Mouse (Mus musculus) liver, embryonic 14.5 days (tissue): ENCODE measurements around the gene Htra1. TPM values are rescaled to one million over a fixed set of nuclear protein-coding genes. Genes with fewer than 3 reads are reported as not detected.

Experiments used
- ATAC-seq: fragments of 200-750 bp; cut with Nextera tagmentation; 2 replicates; pipeline ENCODE4 v1.8.0; 2017; ENCODE audit warnings: moderate number of reproducible peaks, mild to moderate bottlenecking, moderate library complexity; ENCODE audit not compliant: insufficient read depth
- DNase-seq, 3 experiments: peaks; one replicate each; pipeline ENCODE4 v3.0.0-alpha.2; 2012 to 2013; ENCODE audit warnings: low read depth in 3 of 3, low spot score in 3 of 3
- H3K27ac ChIP-seq: fragments of 300-500 bp; sonication (generic); 2 replicates; pipeline ENCODE4 v1.5.1; 2014; ENCODE audit warnings: moderate library complexity, mild to moderate bottlenecking, control low read depth, inconsistent platforms
- H3K27me3 ChIP-seq: fragments of 300-500 bp; sonication (generic); 2 replicates; pipeline ENCODE4 v1.6.1; 2014; ENCODE audit warnings: mild to moderate bottlenecking, low read length, moderate library complexity; ENCODE audit not compliant: control insufficient read depth, insufficient read depth
- H3K36me3 ChIP-seq: fragments of 300-500 bp; sonication (generic); replicated peaks from 2 replicates; pipeline ENCODE4 v1.6.1; 2014; ENCODE audit warnings: low read depth; ENCODE audit not compliant: control insufficient read depth, insufficient read depth
- H3K4me1 ChIP-seq, 2 experiments: fragments of 200-500 bp in 1 of 2; fragments of 300-500 bp in 1 of 2; sonication (generic) in 1 of 2; replicated peaks; 2 replicates each; pipeline ENCODE4 v1.6.1; 2012 to 2014; ENCODE audit warnings: antibody characterized with exemption in 1 of 2, inconsistent platforms in 1 of 2, low read length in 1 of 2; ENCODE audit not compliant: control insufficient read depth in 2 of 2, insufficient read depth in 2 of 2
- H3K4me2 ChIP-seq: fragments of 300-500 bp; sonication (generic); 2 replicates; pipeline ENCODE4 v1.6.1; 2014; ENCODE audit warnings: low read depth, mild to moderate bottlenecking, control low read depth, moderate library complexity
- H3K4me3 ChIP-seq, 2 experiments: fragments of 200-500 bp in 1 of 2; fragments of 300-500 bp in 1 of 2; sonication (generic) in 1 of 2; 2 replicates each; pipeline ENCODE4 v1.5.1; 2012 to 2014; ENCODE audit warnings: low read depth in 2 of 2, low read length in 2 of 2, mild to moderate bottlenecking in 2 of 2, control low read depth in 1 of 2, inconsistent platforms in 1 of 2, moderate library complexity in 1 of 2; ENCODE audit not compliant: insufficient read depth in 1 of 2
- H3K9ac ChIP-seq: fragments of 300-500 bp; sonication (generic); replicated peaks from 2 replicates; pipeline ENCODE4 v1.6.1; 2014; ENCODE audit warnings: mild to moderate bottlenecking, control low read depth, moderate library complexity
- H3K9me3 ChIP-seq: fragments of 300-500 bp; sonication (generic); 2 replicates; pipeline ENCODE4 v1.6.1; 2016; ENCODE audit warnings: low read length, mixed read lengths; ENCODE audit not compliant: control insufficient read depth
- CTCF ChIP-seq: IDR thresholded peaks from 2 replicates; pipeline ENCODE4 v1.5.1; 2016; ENCODE audit warnings: antibody characterized with exemption, low read depth, control low read depth
- EP300 ChIP-seq: IDR thresholded peaks from 2 replicates; pipeline ENCODE4 v1.6.1; 2016; ENCODE audit warnings: antibody characterized with exemption, low read depth
- WGBS: fragments of 180-500 bp; shearing (Covaris S2); extraction: QIAGEN DNeasy Blood & Tissue Kit; methylation state at CpG from one replicate; pipeline ENCODE4 v1.1.7; 2014; ENCODE audit not compliant: insufficient replicate concordance; 5-methylcytosine and 5-hydroxymethylcytosine counted together
- polyA plus RNA-seq, 2 experiments: library from polyadenylated mRNA; depleted of rRNA in 1 of 2; stranded (reverse) in 1 of 2; unstranded in 1 of 2; fragments of >200 nt; fragmentation: Nextera tagmentation in 1 of 2; extraction: Ambion mirVana in 1 of 2; gene quantifications; 2 replicates each; pipeline versions ENCODE4 v1.2.1 to v1.2.3; 2012 to 2014

Gene Htra1
- polyA plus RNA-seq, 2 experiments, result 0.17 to 0.30 TPM

GRCm38 (mm10) chr7:130914693-130915363 is 21.1 kb upstream of the Htra1 start:
- DNase-seq, result no peak
- Histone ChIP-seq H3K36me3 (no peaks in the 10 kb centered on the region), H3K4me2 (no peak overlapping the region), H3K9me3 (no peaks in the 10 kb centered on the region), H3K4me3 (no peak overlapping the region), H3K4me1 (no peaks in the 10 kb centered on the region), H3K27me3 (no peaks in the 10 kb centered on the region), H3K27ac (no peak overlapping the region), H3K9ac (no peak overlapping the region)
- 38% methylated on average over 5 of the region's 5 CpGs for WGBS
- ATAC-seq, result no peak
- TF ChIP-seq CTCF (peak; percentile 33; the same call in 1 of the 2 replicates), EP300 (no peak)

DNA sequence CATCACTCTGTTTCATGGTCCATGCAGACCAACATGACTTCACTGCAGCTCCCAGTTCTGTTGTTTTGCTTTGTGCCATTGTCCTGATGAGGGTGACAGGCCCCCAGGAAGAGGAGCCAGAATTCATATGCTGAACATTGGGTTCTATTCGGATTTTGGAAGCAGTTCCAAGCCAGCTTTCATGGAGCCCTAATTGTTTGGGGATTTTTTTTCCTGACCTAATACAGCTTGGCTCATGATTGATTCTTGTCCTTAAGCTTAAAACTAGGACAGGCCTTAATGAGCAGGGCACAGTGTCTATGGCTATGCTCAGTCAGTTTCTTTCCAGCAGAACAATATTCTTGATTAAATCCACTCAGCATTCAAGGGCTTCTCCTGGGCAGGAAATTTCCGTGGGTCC is 17.7 kb upstream of the Htra1 start:
- 36% methylated on average over 2 of the region's 2 CpGs for WGBS
- ATAC-seq, result no peak
- TF ChIP-seq EP300 (no peak), CTCF (no peak)

DNA sequence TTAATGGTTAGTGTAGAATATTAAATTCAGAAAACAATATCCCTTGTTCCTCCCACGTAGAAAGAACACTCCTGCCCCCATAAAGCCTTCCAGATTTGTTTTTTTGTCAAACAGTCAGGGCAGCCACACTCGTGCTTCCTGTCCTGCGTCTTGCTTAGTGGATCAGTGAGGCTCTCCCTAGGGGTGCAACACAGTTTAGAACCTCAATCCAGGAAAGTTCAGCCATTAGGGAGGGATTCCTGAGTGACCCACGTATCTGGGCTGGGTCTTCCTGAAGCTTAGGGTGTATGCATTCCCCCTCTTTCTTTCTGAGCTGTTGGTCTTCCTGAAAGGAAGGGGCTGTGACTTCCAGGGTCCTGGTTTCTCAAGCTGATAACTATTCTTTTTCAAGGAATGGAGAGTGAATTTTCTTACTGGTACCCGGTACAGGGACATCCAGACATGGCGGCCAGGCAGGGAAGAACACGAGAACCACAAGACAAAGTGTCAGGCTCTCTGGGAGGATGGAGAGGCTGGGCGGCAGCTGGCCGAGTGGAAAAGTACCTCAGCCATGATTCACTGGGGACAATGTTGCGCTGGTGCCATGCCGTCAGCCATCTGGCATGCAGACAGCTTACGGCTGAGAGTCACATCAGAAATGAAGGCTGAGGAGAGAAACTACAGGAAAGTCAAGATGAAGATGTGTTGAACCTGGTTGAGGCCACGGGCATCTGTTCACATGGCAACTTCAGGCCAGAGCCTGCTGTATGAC is 12.8 kb upstream of the Htra1 start:
- Histone ChIP-seq H3K9ac (no peak overlapping the region), H3K27me3 (no peaks in the 10 kb centered on the region), H3K27ac (no peak overlapping the region), H3K4me3 (no peak overlapping the region), H3K36me3 (no peaks in the 10 kb centered on the region), H3K9me3 (no peaks in the 10 kb centered on the region), H3K4me2 (no peak overlapping the region), H3K4me1 (no peaks in the 10 kb centered on the region)
- DNase-seq, result no peak
- no peak for ATAC-seq
- WGBS, result 50% methylated on average over 13 of the region's 13 CpGs
- TF ChIP-seq CTCF (no peak), EP300 (no peak)

More for the DNA sequence above, 17.7 kb upstream of the Htra1 start:
- Histone ChIP-seq H3K4me3 (no peak overlapping the region), H3K4me2 (no peak overlapping the region), H3K27ac (no peak overlapping the region), H3K9me3 (no peaks in the 10 kb centered on the region), H3K4me1 (no peaks in the 10 kb centered on the region), H3K9ac (no peak overlapping the region), H3K36me3 (no peaks in the 10 kb centered on the region), H3K27me3 (no peaks in the 10 kb centered on the region)
- no peak for DNase-seq

DNA sequence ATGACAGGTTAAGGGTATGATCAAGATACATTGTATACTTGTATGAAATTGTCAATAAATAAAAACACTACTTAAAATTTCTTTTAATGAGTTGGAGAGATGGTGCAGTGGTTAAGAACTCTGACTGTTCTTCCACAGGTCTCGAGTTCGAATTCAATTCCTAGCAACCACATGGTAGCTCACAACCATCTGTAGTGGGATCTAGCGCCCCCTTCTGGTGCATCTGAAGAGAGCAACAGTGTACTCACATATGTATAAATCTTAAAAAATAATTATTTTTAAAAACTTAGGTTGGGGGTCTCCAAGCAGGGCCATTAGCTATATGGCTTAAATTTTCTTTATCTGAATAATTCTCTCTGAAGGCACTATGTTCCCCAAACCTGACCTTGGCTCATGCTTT is 5.5 kb upstream of the Htra1 start:
- ATAC-seq, result no peak
- no peak overlapping the region for H3K9ac ChIP-seq
- TF ChIP-seq CTCF (peak; percentile 36; the same call in 1 of the 2 replicates), EP300 (no peak)
- no peak overlapping the region for H3K27ac ChIP-seq
- H3K36me3 ChIP-seq, result no peaks in the 10 kb centered on the region
- no peak overlapping the region for H3K4me3 ChIP-seq
- DNase-seq, result no peak
- peaks cover 20% of the 10 kb centered on the region for H3K27me3 ChIP-seq
- no peak overlapping the region for H3K4me2 ChIP-seq
- H3K9me3 ChIP-seq, result no peaks in the 10 kb centered on the region
- H3K4me1 ChIP-seq, result no peaks in the 10 kb centered on the region
- 39% methylated on average over 3 of the region's 3 CpGs for WGBS

- Histone ChIP-seq H3K4me2 (no peak overlapping the region), H3K9ac (no peak overlapping the region), H3K27me3 (peaks cover 45% of the 10 kb centered on the region), H3K4me1 (no peaks in the 10 kb centered on the region), H3K9me3 (no peaks in the 10 kb centered on the region), H3K27ac (no peak overlapping the region), H3K36me3 (no peaks in the 10 kb centered on the region), H3K4me3 (no peak overlapping the region)
- no peak for ATAC-seq
- no peak for TF ChIP-seq CTCF
- no peak for TF ChIP-seq EP300
- no peak for DNase-seq
- WGBS, result 67% methylated on average over 9 of the region's 9 CpGs
Measured at GRCm38 (mm10) chr7:130932921-130933320, 3.0 kb upstream of the Htra1 start.
